Mouse (Mus musculus): ENCODE results near the gene Icos. TPM values are rescaled to one million over a fixed set of nuclear protein-coding genes. Genes with fewer than 3 reads are reported as not detected.

Gene Icos
- total RNA-seq (2018; cell fraction: chromatin; rRNA removed), result 1 to 10 TPM in 9 of 26 experiments, under 1 TPM in 17; 0.25 to 1.9 (median 0.77) TPM
- total RNA-seq (2018; cell fraction: cytosol; rRNA removed), result under 1 TPM in 24 of 26 experiments, not detected in 2; 0.03 to 0.37 (median 0.10) TPM
- total RNA-seq (2018; cell fraction: nucleus; rRNA removed), result 1 to 10 TPM in 3 of 26 experiments, under 1 TPM in 22, not detected in 1; 0.18 to 1.1 (median 0.47) TPM
- 0.06 to 0.11 TPM (median 0.10 TPM) in 3 replicates for polyA plus RNA-seq (2018)

DNA sequence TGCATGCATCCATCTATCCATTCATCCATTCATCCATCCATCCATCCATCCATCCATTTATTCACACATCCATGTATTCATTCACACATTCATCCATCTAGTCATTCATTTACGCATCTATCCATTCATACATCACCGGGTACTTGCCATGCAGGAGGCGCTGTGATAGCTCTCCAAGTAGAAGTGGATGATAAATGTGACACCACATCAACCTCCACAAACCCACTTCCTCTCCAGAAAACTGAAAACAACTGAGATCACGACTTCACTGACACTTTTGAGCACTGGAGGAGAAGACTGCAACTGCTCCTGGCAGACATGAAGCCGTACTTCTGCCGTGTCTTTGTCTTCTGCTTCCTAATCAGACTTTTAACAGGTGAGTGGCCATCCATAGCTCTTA is at the start of gene Icos:
Gene Icos (plus strand): TSS at position 287 of the 400 bp plus-strand sequence.
- no peak within 1 kb of the TSS for H3K4me3 ChIP-seq (ENCODE audit: inconsistent target)
- 20% methylated on average over 6 of the region's 6 CpGs for WGBS (ENCODE audit: missing documents)
- H3K27ac ChIP-seq, result no peak within 1 kb of the TSS
- no peaks in the 10 kb centered on the region for H3K79me2 ChIP-seq (ENCODE audit: inconsistent target)
- H3K36me3 ChIP-seq (ENCODE audit: inconsistent target), result no peaks in the 10 kb centered on the region

DNA sequence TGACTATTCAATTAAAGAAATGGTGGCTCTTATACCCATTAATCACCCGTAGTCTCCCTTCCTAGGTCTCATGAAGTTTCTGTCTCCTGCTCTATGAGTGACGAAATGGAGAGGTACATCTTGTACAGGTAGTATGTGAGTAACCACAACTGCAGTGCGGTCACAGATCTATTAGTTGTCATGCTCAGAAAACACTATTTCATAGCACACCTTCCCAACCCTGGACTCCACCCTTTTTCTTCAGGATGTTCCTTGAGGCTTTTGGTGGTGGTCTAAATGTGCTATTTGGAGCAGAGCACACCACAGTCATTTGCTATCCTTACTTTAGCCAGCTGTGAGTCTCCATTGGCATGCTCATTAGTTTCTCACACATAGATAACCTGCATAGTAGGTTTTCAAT is 48.7 kb upstream of the Icos start:
- WGBS (ENCODE audit: missing documents), result 97% methylated on average over 3 of the region's 3 CpGs

DNA sequence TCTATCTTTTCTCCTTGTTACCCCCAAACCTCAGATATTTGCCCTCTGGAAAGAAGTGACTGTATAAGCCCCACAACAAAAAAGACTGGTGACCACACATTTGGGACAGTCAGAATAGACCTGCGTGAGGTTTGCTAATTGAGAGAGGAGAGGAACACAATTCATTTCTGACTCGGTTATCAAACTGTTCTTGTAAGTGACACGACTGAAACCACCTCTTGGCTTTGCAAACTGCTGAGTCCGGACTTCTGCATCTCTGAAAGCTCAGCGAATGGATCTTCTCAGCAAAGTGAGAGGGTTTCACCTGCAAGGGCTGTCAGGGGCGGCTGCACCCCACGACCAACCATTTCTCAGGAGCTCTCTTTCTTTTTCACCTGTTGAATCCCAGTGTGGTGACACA is 47.3 kb upstream of the Icos start:
- H3K36me3 ChIP-seq (ENCODE audit: inconsistent target), result no peaks in the 10 kb centered on the region
- 94% methylated on average over 7 of the region's 7 CpGs for WGBS (ENCODE audit: missing documents)
- H3K4me3 ChIP-seq (ENCODE audit: inconsistent target), result no peak overlapping the region
- H3K79me2 ChIP-seq (ENCODE audit: inconsistent target), result no peaks in the 10 kb centered on the region
- H3K27ac ChIP-seq, result no peak overlapping the region

More for the DNA sequence above, 48.7 kb upstream of the Icos start:
- Histone ChIP-seq H3K4me3 (ENCODE audit: inconsistent target) (no peak overlapping the region), H3K27ac (no peak overlapping the region), H3K79me2 (ENCODE audit: inconsistent target) (no peaks in the 10 kb centered on the region), H3K36me3 (ENCODE audit: inconsistent target) (no peaks in the 10 kb centered on the region)

DNA sequence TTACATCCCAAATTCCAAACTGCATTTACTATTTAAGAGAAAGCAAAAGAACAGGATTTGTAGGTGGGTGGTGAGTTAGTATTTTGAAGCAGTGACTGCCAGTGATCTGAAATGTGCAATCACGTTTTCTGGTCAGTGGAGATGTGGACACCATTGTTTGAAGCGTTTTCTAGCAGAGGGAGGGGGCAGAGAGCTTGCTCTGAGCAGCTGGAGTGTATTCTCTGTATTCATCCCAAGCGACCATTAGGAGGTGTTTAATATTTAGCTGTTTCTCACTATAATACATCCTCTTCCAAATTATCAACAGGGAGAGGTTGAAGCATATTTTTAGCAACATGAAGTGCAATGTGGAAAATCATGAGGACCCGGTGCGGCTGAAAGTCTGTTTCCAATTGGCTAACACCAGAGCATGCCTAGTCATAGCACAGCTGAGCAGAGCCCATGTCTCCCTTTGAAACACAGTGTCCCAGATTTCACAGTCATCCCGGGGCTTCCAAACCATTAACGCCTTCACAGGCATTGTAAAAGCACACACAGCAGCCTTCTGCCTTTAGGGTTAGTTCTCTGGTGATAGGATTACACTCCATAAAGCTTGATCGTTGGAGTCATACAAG is 41.7 kb upstream of the Icos start:
- 91% methylated on average over 6 of the region's 8 CpGs for WGBS (ENCODE audit: missing documents)
- Histone ChIP-seq H3K36me3 (ENCODE audit: inconsistent target) (no peaks in the 10 kb centered on the region), H3K27ac (no peak overlapping the region), H3K4me3 (ENCODE audit: inconsistent target) (no peak overlapping the region), H3K79me2 (ENCODE audit: inconsistent target) (no peaks in the 10 kb centered on the region)

DNA sequence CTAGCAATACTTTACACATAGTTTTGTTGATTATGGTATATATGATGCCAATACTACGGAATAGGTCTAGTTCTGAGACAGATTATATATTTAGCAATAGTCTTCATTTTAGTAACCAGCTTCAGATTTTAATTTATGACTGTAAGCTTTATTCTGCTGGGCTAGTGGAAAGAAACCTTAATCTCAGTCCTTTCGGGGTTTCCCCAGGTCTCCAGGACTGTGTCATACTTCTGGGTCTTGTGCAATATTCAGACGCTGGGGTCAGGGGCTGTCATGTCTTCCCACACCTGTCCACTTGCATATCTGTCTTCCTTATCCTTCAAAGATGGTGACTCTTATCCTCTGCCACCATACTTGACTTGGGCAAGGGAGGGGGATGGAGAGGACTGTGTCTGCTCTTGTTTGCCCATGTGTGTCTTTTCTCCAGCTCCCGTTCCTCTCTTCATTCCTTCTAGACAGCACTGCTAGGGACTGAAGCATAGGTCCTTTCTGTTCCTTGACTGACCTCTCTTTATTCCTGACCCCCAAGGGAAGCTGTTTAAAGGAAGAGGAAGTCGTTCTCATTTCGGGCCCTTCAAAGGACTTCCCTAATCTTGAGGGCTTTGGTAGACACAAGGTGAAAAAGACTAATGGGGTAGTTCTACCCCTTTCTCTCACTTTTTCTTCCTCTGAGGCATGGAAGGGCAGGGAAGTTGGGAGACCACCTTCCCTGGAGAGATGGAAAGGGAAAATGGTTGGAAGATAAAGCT is 40.6 kb upstream of the Icos start:
- WGBS (ENCODE audit: missing documents), result 43% methylated on average over 6 of the region's 6 CpGs
- Histone ChIP-seq H3K4me3 (ENCODE audit: inconsistent target) (no peak overlapping the region), H3K36me3 (ENCODE audit: inconsistent target) (no peaks in the 10 kb centered on the region), H3K79me2 (ENCODE audit: inconsistent target) (no peaks in the 10 kb centered on the region), H3K27ac (no peak overlapping the region)

DNA sequence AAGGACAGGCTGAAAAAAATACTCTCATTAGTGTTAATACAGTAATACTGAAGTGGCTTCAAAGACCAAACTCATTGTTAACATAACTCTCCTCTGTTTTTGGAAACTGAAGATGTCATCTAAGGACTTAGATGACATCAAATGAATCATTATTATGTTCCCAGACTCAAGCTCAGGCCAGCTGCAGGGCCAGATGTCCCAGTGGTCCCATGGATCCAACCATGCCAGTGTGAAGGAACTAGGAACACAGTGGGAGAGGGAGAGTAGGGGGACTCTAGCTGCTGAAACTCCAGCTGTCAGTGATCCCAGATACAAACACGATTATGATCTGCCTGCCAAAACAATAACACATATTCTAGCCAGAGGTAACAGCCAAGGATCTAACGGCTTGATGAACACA is 39.5 kb upstream of the Icos start:
- 91% methylated on average over 2 of the region's 2 CpGs for WGBS (ENCODE audit: missing documents)
- no peak overlapping the region for H3K27ac ChIP-seq

DNA sequence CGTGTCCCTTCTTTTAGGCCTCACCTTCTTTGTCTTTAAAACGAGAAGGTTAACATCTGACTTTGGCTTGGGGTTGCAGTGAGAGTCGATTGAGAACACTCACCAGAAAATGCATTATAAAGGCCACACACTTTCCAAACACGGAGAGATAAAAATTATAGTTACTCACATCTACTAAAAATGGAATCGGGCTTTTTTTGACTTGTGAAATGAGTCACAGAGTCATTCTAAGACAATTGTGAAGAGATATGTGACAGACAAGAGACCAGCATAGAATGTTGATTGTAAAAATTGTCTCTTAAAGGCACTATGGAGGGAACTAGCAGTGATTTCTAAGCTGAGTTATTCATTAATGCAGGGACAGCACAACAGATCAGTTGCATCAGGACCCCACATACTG is 38.8 kb upstream of the Icos start:
- Histone ChIP-seq H3K27ac (no peak overlapping the region), H3K36me3 (ENCODE audit: inconsistent target) (no peaks in the 10 kb centered on the region), H3K4me3 (ENCODE audit: inconsistent target) (no peak overlapping the region), H3K79me2 (ENCODE audit: inconsistent target) (no peaks in the 10 kb centered on the region)
- 94% methylated on average over 5 of the region's 5 CpGs for WGBS (ENCODE audit: missing documents)

More for the DNA sequence above, 39.5 kb upstream of the Icos start:
- Histone ChIP-seq H3K79me2 (ENCODE audit: inconsistent target) (no peaks in the 10 kb centered on the region), H3K36me3 (ENCODE audit: inconsistent target) (no peaks in the 10 kb centered on the region), H3K4me3 (ENCODE audit: inconsistent target) (no peak overlapping the region)

DNA sequence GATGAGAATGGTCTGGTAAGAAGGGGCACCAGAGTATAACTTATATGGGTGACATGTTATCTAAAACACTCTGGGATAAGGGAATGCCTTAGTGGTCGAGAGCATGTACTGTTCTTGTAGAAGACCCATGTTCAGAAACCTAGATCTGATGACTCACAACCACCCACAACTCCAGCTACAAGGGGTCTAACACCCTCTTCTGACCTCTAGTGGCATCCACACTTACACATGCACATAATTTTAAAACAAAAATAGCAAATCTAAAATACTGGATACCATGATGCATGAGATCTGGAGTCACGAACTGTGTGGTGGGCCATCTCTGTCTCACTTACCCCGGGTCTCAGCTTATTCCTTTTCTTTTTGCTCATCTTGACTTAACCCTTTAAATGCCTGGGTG is 37.7 kb upstream of the Icos start:
- Histone ChIP-seq H3K27ac (peak overlapping the region; percentile 99), H3K4me3 (ENCODE audit: inconsistent target) (no peak overlapping the region), H3K36me3 (ENCODE audit: inconsistent target) (no peaks in the 10 kb centered on the region), H3K79me2 (ENCODE audit: inconsistent target) (no peaks in the 10 kb centered on the region)
- 84% methylated on average over 3 of the region's 3 CpGs for WGBS (ENCODE audit: missing documents)

DNA sequence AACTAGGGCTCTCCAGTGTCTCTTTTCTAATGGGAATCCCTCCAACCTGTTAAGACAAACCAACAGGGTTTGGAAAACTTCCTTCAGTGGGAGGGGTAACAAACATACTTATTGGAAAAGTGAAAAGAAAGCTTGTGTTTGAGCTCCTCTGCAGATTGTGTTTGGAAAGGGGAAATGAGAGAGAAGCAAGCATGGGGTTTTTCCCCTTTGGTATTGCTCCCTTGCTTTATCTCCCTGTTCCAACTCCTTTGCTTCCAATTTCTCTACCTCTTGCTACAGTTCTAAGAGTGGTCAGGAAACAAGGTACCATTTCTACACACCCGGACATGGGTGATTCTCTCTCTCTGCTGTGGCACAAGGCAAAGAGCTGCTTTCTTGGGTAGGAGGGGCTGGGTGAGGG is 37.1 kb upstream of the Icos start:
- WGBS (ENCODE audit: missing documents), result 8% methylated on average over 1 of the region's 1 CpGs
- Histone ChIP-seq H3K79me2 (ENCODE audit: inconsistent target) (no peaks in the 10 kb centered on the region), H3K36me3 (ENCODE audit: inconsistent target) (no peaks in the 10 kb centered on the region), H3K27ac (peak overlapping the region; percentile 99), H3K4me3 (ENCODE audit: inconsistent target) (no peak overlapping the region)

DNA sequence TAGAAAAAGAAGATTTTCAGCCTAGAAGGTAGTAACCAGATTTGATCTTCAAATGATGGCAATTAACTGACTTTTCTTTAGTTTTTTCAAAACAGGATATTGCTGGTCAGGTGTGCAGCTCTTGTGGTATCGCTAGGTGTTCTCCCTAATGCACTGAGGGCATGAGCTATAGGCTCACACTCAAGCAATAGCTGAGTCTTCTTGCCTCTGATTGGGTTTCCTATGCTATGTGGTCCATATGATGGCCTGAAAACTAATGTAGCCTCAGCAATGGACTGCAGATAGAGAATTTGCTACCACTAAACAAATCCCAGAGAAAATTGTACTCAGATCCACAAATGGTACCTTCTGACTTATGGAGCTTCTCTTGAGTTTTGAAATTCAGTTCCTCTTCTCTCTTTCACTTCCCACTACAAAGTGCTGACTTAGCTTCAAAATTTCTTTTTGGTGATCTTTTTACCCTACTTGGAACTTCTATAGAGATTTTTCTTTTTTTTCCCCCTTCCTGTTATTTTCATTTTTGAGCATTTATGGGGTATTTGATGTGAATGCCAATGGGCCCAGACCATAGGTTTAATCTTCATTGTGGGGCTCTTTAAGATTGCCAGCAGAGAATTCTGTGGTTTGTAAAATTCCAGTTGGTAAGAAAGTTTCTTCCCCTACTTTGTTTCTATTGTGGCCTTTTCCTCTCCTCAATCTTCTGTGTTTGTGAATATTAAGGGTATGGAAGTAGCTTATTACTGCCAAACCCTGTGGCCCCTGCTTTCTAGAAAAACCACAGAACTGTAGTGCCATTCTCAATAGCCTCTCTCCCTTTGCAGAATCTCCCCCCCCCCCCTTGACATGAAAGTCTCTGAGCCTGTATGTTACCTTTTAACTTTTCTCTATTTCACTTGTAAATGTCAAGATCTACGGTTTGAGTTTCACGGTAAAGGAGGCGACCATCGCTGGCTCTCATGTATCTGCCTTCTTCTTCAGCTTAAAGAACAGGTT is 36.4 kb upstream of the Icos start:
- H3K36me3 ChIP-seq (ENCODE audit: inconsistent target), result no peaks in the 10 kb centered on the region
- no peaks in the 10 kb centered on the region for H3K79me2 ChIP-seq (ENCODE audit: inconsistent target)
- no peak overlapping the region for H3K4me3 ChIP-seq (ENCODE audit: inconsistent target)
- peak overlapping the region; percentile 99 for H3K27ac ChIP-seq
- 70% methylated on average over 5 of the region's 5 CpGs for WGBS (ENCODE audit: missing documents)

DNA sequence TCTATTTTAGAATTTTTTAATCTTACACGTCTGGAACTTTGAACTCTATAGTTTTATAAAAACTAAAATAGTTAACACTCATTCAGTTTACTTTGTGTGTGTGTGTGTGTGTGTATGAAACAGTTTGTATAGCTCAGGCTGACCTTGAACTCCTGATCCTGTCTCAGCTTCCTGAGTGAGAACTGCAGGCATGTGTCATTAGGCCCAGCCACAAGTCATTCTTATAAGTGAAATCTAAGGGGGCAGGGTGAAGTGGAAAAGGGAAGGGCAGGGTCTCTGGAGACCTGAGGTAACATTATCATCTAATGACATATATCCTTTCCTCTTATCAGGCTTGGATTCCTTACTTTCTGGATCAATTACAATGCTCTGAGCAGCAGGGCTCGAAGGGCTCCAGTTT is 34.8 kb upstream of the Icos start:
- Histone ChIP-seq H3K79me2 (ENCODE audit: inconsistent target) (no peaks in the 10 kb centered on the region), H3K36me3 (ENCODE audit: inconsistent target) (no peaks in the 10 kb centered on the region), H3K27ac (no peak overlapping the region), H3K4me3 (ENCODE audit: inconsistent target) (no peak overlapping the region)
- 92% methylated on average over 2 of the region's 2 CpGs for WGBS (ENCODE audit: missing documents)

DNA sequence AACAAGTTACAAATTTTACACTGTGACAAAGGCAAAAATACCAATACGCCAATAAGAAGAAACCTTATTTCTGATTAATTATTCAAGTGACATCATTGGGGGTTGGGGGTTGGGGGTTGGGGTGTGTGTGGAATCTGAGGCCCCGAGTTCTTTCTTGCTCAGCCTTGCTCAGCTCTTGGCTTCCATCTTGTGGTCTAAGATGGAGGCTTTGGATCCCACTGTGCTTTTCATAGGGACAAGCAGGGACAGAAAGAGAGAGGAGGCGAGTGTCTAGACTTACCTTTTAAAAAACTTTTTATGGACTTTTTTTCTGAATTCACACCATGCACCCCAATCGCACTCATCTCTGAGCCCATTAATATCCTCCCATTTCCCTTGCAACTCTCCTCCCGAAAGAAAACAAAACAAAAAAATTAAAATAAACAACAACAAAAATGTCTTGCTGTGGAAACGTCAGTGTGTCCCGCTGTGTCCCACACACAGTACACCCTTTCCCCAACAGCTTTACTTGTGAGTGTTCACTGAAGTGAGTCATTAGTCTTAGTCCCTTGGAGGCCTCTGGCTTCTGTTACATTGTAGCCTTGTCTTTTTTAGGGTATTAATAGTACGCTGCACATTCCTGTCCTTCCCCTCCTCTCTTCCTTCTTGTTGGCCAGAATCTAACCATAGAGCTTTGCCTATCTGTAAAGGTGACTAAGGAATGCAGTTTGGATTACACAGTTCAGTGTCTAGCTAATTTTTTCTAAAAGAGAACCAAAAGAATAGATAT is 31.9 kb upstream of the Icos start:
- Histone ChIP-seq H3K27ac (no peak overlapping the region), H3K4me3 (ENCODE audit: inconsistent target) (no peak overlapping the region), H3K36me3 (ENCODE audit: inconsistent target) (no peaks in the 10 kb centered on the region), H3K79me2 (ENCODE audit: inconsistent target) (no peaks in the 10 kb centered on the region)
- WGBS (ENCODE audit: missing documents), result 93% methylated on average over 8 of the region's 8 CpGs

DNA sequence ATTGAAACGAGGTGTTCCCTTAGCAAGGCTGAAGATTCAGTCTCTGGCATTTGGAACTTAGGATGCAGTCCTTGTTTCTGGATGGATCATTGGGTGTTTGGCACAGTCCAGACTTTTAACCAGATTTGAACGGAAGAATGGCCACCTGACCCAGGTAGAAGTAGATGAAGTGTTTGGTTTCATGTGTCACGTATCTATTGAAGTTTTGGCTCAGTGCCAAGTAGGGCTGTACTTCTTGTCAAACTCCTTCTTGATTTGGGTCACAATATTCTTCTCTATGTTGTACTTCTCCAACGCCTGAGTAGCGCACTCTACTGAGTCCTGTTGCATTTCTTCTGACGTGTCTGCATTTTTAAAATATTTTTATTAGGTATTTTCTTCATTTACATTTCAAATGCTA is 29.6 kb upstream of the Icos start:
- Histone ChIP-seq H3K36me3 (ENCODE audit: inconsistent target) (no peaks in the 10 kb centered on the region), H3K4me3 (ENCODE audit: inconsistent target) (no peak overlapping the region), H3K79me2 (ENCODE audit: inconsistent target) (no peaks in the 10 kb centered on the region), H3K27ac (no peak overlapping the region)
- 94% methylated on average over 6 of the region's 6 CpGs for WGBS (ENCODE audit: missing documents)

DNA sequence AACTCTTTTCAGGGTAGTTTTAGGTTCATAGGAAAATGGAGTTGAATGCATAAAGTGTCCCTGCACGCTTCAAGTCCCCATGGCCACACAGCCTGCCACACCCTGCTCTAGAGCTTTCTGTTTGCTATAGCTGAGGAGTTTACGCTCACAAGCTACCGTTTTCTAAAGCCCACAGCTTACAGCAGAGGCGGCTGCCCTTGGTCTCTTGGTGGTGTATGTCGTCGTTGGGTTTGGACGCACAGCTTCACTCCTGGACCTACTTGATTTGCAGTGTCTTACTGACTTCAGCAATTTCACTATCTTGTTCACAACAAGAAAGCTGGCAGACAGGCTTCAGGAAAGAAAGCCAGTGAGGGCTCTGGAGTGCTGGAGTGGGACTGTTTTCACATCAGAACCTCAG is 24.8 kb upstream of the Icos start:
- Histone ChIP-seq H3K27ac (no peak overlapping the region), H3K36me3 (ENCODE audit: inconsistent target) (no peaks in the 10 kb centered on the region), H3K79me2 (ENCODE audit: inconsistent target) (no peaks in the 10 kb centered on the region), H3K4me3 (ENCODE audit: inconsistent target) (no peak overlapping the region)
- WGBS (ENCODE audit: missing documents), result 89% methylated on average over 7 of the region's 7 CpGs
